Mouse (Mus musculus): ENCODE data around the gene Noc4l. TPM values are rescaled to one million over a fixed set of nuclear protein-coding genes. Genes with fewer than 3 reads are reported as not detected.

The Noc4l gene
- polyA plus RNA-seq, 1 experiment = 55.5 TPM

DNA sequence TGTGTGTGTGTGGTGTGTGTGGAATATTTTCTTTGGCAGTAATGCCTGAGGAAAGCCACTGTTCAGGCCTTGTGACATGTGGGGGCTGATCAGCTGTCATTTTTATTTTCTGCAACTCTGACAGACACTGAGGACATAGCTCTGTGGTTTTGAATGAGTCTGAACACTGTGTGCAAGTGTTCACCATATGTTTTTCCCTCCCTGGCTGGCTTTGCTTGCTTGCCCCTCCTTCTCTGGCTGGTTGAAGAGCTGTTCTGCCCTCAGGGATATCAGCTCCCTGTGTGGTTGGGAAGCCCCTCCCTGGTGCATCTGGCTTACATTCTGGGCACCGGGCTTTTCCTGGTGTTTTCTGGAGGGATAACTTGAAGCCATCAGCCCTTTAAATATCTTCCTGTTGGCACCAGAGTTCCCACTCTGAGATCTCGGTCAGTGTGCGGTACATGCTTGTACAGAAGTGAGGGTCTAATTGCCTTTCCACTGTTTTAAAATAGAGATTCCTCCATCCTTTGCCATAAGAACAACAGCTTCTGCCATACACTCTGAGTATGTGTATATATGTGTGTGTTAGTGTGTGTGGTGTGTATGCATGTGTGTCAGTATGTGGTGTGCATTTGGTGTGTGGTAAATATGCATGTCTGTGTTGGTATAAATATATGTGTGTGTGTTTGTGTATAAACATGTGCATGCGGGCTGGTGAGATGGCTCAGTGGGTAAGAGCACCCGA is 41.6 kb downstream of the Noc4l start:
- no peak overlapping the region for H3K27ac ChIP-seq (ENCODE audit: insufficient read depth, low read length)
- H3K4me1 ChIP-seq (ENCODE audit: control insufficient read depth, insufficient read depth, low read length) = no peaks in the 10 kb centered on the region

GRCm38 (mm10) chr5:110610484-110610883 is 42.7 kb downstream of the Noc4l start:
- no peak for TF ChIP-seq CTCF (IDR thresholded peaks at IDR 0.05; ENCODE audit: low read depth, low read length)
- no peak for TF ChIP-seq POLR2A (IDR thresholded peaks at IDR 0.05; ENCODE audit: insufficient read depth, low read length)
- no peak for TF ChIP-seq EP300 (IDR thresholded peaks at IDR 0.05; ENCODE audit: insufficient read depth, low read depth, low read length)
- H3K4me3 ChIP-seq (ENCODE audit: low read depth, low read length) = no peak overlapping the region
- no peaks in the 10 kb centered on the region for H3K36me3 ChIP-seq (ENCODE audit: control insufficient read depth, insufficient read depth, low read length, poor library complexity, severe bottlenecking)
- no peaks in the 10 kb centered on the region for H3K27me3 ChIP-seq (ENCODE audit: control insufficient read depth, insufficient read depth, low read length, poor library complexity, severe bottlenecking)
- H3K9ac ChIP-seq (ENCODE audit: low read depth, poor library complexity, severe bottlenecking) = no peak overlapping the region
- no peaks in the 10 kb centered on the region for H3K4me1 ChIP-seq (ENCODE audit: control insufficient read depth, insufficient read depth, low read length)
- no peaks in the 10 kb centered on the region for H3K9me3 ChIP-seq (replicated peaks; ENCODE audit: control insufficient read depth, insufficient read depth, low read length, poor library complexity, severe bottlenecking)
- H3K27ac ChIP-seq (ENCODE audit: insufficient read depth, low read length) = no peak overlapping the region

More for the DNA sequence above, 41.6 kb downstream of the Noc4l start:
- no peaks in the 10 kb centered on the region for H3K9me3 ChIP-seq (replicated peaks; ENCODE audit: control insufficient read depth, insufficient read depth, low read length, poor library complexity, severe bottlenecking)
- no peak overlapping the region for H3K9ac ChIP-seq (ENCODE audit: low read depth, poor library complexity, severe bottlenecking)
- H3K4me3 ChIP-seq (ENCODE audit: low read depth, low read length) = no peak overlapping the region
- no peak for TF ChIP-seq EP300 (IDR thresholded peaks at IDR 0.05; ENCODE audit: insufficient read depth, low read depth, low read length)
- H3K27me3 ChIP-seq (ENCODE audit: control insufficient read depth, insufficient read depth, low read length, poor library complexity, severe bottlenecking) = no peaks in the 10 kb centered on the region
- H3K36me3 ChIP-seq (ENCODE audit: control insufficient read depth, insufficient read depth, low read length, poor library complexity, severe bottlenecking) = no peaks in the 10 kb centered on the region

DNA sequence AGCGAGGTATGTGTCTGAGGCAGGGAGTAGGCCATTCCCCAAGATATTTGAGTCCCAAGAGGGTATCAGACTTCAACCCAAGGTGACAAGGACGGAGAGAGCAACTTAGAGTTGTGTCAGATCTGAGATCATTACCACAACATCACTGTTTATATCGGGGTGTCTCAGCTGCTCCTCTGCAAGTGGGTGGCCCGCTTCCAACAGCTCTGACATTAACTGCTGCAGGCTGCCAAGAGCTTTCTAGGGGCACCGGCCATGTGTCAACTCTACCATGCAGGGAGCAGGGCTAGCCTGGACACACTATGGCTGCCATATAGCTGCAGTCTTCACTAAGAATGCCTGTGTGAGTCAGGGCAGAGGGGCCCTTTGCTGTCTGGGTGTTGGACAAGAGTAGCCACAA is 43.3 kb downstream of the Noc4l start:
- TF ChIP-seq POLR2A (IDR thresholded peaks at IDR 0.05; ENCODE audit: insufficient read depth, low read length) (no peak), CTCF (IDR thresholded peaks at IDR 0.05; ENCODE audit: low read depth, low read length) (no peak), EP300 (IDR thresholded peaks at IDR 0.05; ENCODE audit: insufficient read depth, low read depth, low read length) (no peak)
- Histone ChIP-seq H3K27me3 (ENCODE audit: control insufficient read depth, insufficient read depth, low read length, poor library complexity, severe bottlenecking) (no peaks in the 10 kb centered on the region), H3K4me1 (ENCODE audit: control insufficient read depth, insufficient read depth, low read length) (no peaks in the 10 kb centered on the region), H3K9ac (ENCODE audit: low read depth, poor library complexity, severe bottlenecking) (no peak overlapping the region), H3K36me3 (ENCODE audit: control insufficient read depth, insufficient read depth, low read length, poor library complexity, severe bottlenecking) (no peaks in the 10 kb centered on the region), H3K27ac (ENCODE audit: insufficient read depth, low read length) (no peak overlapping the region), H3K4me3 (ENCODE audit: low read depth, low read length) (no peak overlapping the region), H3K9me3 (replicated peaks; ENCODE audit: control insufficient read depth, insufficient read depth, low read length, poor library complexity, severe bottlenecking) (no peaks in the 10 kb centered on the region)

GRCm38 (mm10) chr5:110609425-110609824 is 43.8 kb downstream of the Noc4l start:
- no peaks in the 10 kb centered on the region for H3K4me1 ChIP-seq (ENCODE audit: control insufficient read depth, insufficient read depth, low read length)

DNA sequence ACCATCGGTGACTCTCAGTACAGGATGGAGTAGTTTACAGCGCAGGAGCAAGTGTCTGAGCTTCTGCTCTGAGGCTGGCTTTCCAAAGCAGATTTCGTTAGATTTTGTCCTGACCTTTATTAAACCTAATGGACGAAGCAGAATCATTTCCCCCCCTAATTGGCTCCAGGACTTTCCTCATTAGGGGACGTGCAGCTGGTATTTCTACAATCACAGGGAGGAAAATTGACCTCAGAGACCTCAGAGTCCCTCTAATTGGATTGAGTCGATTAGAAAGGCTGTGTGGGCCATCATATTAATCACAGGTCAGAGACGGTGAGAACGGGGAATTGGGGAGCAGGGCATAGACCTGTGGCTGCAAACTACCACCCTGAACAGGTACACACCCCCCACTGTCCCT is 44.3 kb downstream of the Noc4l start:
- H3K27me3 ChIP-seq (ENCODE audit: control insufficient read depth, insufficient read depth, low read length, poor library complexity, severe bottlenecking) = no peaks in the 10 kb centered on the region
- TF ChIP-seq CTCF (IDR thresholded peaks at IDR 0.05; ENCODE audit: low read depth, low read length) (no peak), EP300 (IDR thresholded peaks at IDR 0.05; ENCODE audit: insufficient read depth, low read depth, low read length) (no peak), POLR2A (IDR thresholded peaks at IDR 0.05; ENCODE audit: insufficient read depth, low read length) (no peak)
- H3K4me1 ChIP-seq (ENCODE audit: control insufficient read depth, insufficient read depth, low read length) = no peaks in the 10 kb centered on the region

More at GRCm38 (mm10) chr5:110609425-110609824, 43.8 kb downstream of the Noc4l start:
- no peaks in the 10 kb centered on the region for H3K27me3 ChIP-seq (ENCODE audit: control insufficient read depth, insufficient read depth, low read length, poor library complexity, severe bottlenecking)
- TF ChIP-seq CTCF (IDR thresholded peaks at IDR 0.05; ENCODE audit: low read depth, low read length) (no peak), EP300 (IDR thresholded peaks at IDR 0.05; ENCODE audit: insufficient read depth, low read depth, low read length) (no peak), POLR2A (IDR thresholded peaks at IDR 0.05; ENCODE audit: insufficient read depth, low read length) (no peak)
- no peak overlapping the region for H3K4me3 ChIP-seq (ENCODE audit: low read depth, low read length)
- no peaks in the 10 kb centered on the region for H3K36me3 ChIP-seq (ENCODE audit: control insufficient read depth, insufficient read depth, low read length, poor library complexity, severe bottlenecking)
- no peaks in the 10 kb centered on the region for H3K9me3 ChIP-seq (replicated peaks; ENCODE audit: control insufficient read depth, insufficient read depth, low read length, poor library complexity, severe bottlenecking)
- no peak overlapping the region for H3K27ac ChIP-seq (ENCODE audit: insufficient read depth, low read length)
- no peak overlapping the region for H3K9ac ChIP-seq (ENCODE audit: low read depth, poor library complexity, severe bottlenecking)

GRCm38 (mm10) chr5:110608336-110608735 is 44.9 kb downstream of the Noc4l start:
- no peak overlapping the region for H3K27ac ChIP-seq (ENCODE audit: insufficient read depth, low read length)
- H3K9ac ChIP-seq (ENCODE audit: low read depth, poor library complexity, severe bottlenecking) = no peak overlapping the region
- H3K4me1 ChIP-seq (ENCODE audit: control insufficient read depth, insufficient read depth, low read length) = no peaks in the 10 kb centered on the region
- TF ChIP-seq EP300 (IDR thresholded peaks at IDR 0.05; ENCODE audit: insufficient read depth, low read depth, low read length) (no peak), POLR2A (IDR thresholded peaks at IDR 0.05; ENCODE audit: insufficient read depth, low read length) (no peak), CTCF (IDR thresholded peaks at IDR 0.05; ENCODE audit: low read depth, low read length) (no peak)
- no peaks in the 10 kb centered on the region for H3K36me3 ChIP-seq (ENCODE audit: control insufficient read depth, insufficient read depth, low read length, poor library complexity, severe bottlenecking)
- no peaks in the 10 kb centered on the region for H3K27me3 ChIP-seq (ENCODE audit: control insufficient read depth, insufficient read depth, low read length, poor library complexity, severe bottlenecking)
- no peaks in the 10 kb centered on the region for H3K9me3 ChIP-seq (replicated peaks; ENCODE audit: control insufficient read depth, insufficient read depth, low read length, poor library complexity, severe bottlenecking)
- H3K4me3 ChIP-seq (ENCODE audit: low read depth, low read length) = no peak overlapping the region

More for the DNA sequence above, 44.3 kb downstream of the Noc4l start:
- no peak overlapping the region for H3K9ac ChIP-seq (ENCODE audit: low read depth, poor library complexity, severe bottlenecking)
- H3K4me3 ChIP-seq (ENCODE audit: low read depth, low read length) = no peak overlapping the region
- H3K27ac ChIP-seq (ENCODE audit: insufficient read depth, low read length) = no peak overlapping the region
- H3K36me3 ChIP-seq (ENCODE audit: control insufficient read depth, insufficient read depth, low read length, poor library complexity, severe bottlenecking) = no peaks in the 10 kb centered on the region
- H3K9me3 ChIP-seq (replicated peaks; ENCODE audit: control insufficient read depth, insufficient read depth, low read length, poor library complexity, severe bottlenecking) = no peaks in the 10 kb centered on the region
